Mouse (Mus musculus): ENCODE data around the gene Ylpm1.

The Ylpm1 gene

GRCm38 (mm10) chr12:85109426-85109825 lies 113.3 kb downstream of the Ylpm1 start:
- no peak for DNase-seq (ENCODE audit: low spot score in 2 of 2)

- peak in 1 of 2 experiments; percentile 65 for DNase-seq (ENCODE audit: low spot score in 2 of 2)
These were observed 114.0 kb downstream of the Ylpm1 start for GRCm38 (mm10) chr12:85110011-85110697.

- DNase-seq (ENCODE audit: low spot score in 2 of 2), result peak; percentile 89 to 96
These were observed 114.8 kb downstream of the Ylpm1 start, which contains the start of the genes Prox2 and Dlst for GRCm38 (mm10) chr12:85110698-85111592. Gene Prox2 (minus strand): TSS chr12:85110759. Gene Dlst (plus strand): TSS chr12:85110833.

- DNase-seq (ENCODE audit: low spot score in 2 of 2), result no peak
These were observed 116.6 kb downstream of the Ylpm1 start for GRCm38 (mm10) chr12:85112550-85113251.

- DNase-seq (ENCODE audit: low spot score in 2 of 2), result no peak
These were observed 117.2 kb downstream of the Ylpm1 start for GRCm38 (mm10) chr12:85113337-85113736.

- DNase-seq (ENCODE audit: low spot score in 2 of 2), result no peak
These were observed 117.8 kb downstream of the Ylpm1 start for GRCm38 (mm10) chr12:85113917-85114316.

GRCm38 (mm10) chr12:85115678-85116077 lies 119.6 kb downstream of the Ylpm1 start:
- no peak for DNase-seq (ENCODE audit: low spot score in 2 of 2)
